Mouse (Mus musculus): ENCODE results near the gene Stx1b.
A peak's percentile ranks its signal among the peaks of the same experiment; 100 is the strongest.
"Not testable (repeated sequence)": the region's sequence is repeated elsewhere in the genome, so short reads cannot be mapped to it uniquely, and the experiment has no call there.

Stx1b gene

GRCm38 (mm10) chr7:127824176-127824871, at the start of gene Stx1b, which contains the start of gene Stx4a:
Gene Stx1b, minus strand, starts transcription at chr7:127824549.
Gene Stx4a, plus strand, starts transcription at chr7:127824294.
- no peak for DNase-seq (ENCODE audit: low read depth, low spot score)

DNA sequence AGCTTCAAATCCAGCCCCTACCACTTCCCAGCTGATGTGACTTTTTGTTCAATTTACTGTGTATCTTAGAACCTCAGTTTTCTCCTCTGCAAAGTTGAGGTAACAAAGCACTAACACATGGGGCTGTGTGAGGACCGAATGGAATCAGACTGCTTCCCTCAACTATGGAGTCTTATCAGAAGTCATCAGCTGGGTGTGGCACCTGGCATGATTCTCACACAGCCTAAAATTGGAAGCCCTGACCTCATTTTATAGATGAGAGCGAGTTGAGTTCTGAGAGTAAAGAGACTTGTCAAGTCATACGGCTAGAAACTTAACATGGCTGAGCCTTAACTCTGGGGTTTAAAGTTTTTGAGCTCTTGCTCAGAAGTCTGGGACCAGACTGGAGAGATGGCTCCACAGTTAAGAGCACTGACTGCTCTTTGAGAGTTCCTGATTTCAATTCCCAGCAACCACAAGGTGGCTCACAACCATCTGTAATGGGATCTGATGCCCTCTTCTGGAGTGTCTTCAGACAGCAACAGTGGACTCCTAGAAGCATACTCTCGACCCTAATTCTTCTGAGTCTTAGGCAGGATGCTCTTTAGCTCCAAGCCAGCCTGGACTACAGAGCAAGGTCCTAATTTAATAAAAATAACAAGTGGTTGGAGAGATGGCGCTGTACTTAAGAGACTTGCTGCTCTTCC, 45.9 kb upstream of the Stx1b start:
- no peak for DNase-seq (ENCODE audit: low read depth, low spot score)

- no peak for DNase-seq (ENCODE audit: low read depth, low spot score)
These were observed 44.9 kb upstream of the Stx1b start for GRCm38 (mm10) chr7:127869149-127869810.

DNA sequence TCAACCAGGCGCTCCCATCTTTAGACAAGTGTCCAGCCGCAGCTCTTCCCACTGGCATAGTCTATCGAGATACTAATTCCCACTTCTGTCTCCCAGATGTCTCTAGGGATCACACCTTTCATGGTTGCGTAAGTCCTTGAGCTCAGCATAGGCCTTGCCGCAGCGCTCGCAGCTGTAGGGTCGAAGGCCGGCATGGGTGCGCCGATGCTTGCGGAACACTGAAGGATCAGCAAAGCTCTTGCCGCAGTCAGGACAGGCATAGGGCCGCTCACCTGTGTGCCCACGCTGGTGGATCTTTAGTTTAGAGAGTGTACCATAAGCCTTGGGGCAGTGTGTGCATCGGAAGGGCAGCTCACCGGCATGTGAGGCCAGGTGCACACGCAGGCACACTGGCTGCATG, 43.3 kb upstream of the Stx1b start:
- peak; percentile 28 for DNase-seq (ENCODE audit: low read depth, low spot score)

DNA sequence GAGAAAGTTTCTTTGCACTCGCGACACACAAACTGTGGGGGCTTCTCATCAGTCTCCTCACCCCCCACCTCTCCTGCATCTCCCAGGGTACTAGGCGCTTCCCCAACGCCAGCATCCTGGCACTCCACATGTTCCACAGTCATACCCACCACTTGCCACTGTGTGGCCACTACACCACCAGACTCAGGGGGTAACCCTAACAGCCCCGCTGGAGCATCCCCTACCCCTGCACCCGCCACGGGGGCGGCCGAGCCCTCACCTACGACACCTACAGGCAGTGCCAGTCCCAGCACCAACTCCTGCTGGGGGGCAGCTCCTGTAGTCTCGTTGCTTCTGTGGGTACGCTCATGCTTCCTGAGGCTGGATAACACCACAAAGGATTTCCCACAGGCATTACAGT, 42.1 kb upstream of the Stx1b start:
- DNase-seq (ENCODE audit: low read depth, low spot score) = no peak

DNA sequence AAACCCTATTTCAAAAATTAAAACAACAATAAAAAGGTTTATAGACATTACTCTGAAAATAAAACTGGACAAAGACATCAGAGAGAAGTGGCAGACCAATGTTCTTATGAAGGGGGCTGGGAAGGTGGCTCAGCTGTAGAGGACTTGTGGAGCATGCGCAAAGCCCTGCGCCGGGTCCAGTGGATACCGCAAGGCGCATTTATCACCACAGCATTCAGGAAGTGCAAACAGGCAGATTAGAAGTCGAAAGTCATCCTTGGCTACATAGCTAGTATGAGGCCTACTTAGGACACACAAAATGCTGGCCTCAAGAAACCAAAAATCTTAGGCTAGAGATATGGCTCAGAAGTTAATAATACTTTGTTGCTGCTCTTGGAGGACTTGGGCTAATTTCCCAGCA, 33.9 kb upstream of the Stx1b start:
- DNase-seq (ENCODE audit: low read depth, low spot score) = no peak

GRCm38 (mm10) chr7:127850906-127851305, 26.6 kb upstream of the Stx1b start:
- DNase-seq (ENCODE audit: low read depth, low spot score) = no peak

DNA sequence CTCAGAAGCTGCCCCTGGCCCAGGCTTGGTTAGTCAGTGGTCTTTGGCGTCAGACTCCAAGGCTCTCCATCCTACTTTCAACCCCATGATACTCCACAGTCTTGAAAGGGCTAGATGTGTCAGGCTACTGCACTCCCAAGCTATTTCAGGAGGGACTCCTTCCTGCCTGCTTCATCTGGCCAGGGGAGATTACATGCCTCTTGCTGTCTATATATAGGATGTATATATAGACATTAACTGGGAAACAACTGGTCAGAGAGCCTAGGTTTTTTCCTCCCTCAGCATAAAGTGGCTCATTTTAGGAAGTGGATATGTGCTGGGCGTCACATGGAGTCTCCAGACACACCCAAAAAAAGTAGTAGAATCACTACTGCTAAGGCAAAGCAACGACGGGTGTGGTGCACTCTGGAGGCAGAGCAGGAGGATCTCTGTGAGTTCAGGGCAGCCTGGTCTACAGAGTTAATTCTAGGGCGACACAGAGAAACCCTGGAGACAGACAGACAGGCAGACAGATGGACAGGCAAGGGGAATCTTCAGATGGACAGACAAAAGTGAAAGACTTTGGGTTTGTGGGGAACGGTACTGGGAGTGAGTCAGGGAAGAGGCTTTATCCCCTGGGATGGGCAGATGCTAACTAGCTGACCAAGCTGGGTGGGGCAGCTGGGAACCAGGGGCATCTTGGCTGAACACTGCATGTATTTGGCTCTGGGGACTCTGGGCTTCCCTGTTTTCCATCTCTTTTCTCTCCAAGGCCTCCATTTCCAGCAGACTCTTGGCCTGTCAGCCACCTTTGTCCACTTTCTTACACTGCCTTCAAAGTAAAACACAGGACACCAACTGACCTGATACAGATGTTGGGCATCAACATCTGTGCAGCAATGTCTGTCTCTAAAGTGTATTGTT, 25.9 kb upstream of the Stx1b start:
- DNase-seq (ENCODE audit: low read depth, low spot score) = no peak

DNA sequence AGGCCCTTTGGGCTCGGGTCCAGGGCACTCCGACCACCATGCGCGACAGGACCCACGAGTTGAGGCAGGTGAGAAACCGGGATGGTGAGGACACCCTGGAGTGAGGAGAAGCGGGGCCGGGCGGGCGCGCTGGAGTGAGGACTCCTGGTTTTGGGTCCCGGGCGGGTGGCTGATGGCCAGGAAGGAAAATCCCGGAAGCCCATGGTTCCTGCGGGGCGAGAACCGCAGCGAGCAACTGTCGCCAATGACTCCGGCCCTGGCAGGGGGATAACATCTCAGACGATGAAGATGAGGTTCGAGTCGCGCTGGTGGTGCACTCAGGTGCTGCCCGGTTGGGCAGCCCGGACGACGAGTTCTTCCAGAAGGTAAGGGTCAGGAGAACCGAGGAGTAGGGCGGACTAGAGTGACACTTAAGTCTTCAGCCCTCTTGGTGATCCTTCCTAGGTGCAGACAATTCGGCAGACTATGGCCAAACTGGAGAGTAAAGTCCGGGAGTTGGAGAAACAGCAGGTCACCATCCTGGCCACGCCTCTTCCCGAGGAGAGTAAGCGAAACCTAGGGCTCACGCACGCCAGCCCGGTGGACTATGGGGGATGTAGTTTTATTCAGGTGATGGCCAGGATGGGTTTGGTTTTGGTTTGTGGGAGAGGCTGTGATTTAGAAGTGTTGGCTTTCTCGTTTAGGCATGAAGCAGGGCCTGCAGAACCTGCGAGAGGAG, 17.8 kb upstream of the Stx1b start:
- DNase-seq (ENCODE audit: low read depth, low spot score) = no peak

DNA sequence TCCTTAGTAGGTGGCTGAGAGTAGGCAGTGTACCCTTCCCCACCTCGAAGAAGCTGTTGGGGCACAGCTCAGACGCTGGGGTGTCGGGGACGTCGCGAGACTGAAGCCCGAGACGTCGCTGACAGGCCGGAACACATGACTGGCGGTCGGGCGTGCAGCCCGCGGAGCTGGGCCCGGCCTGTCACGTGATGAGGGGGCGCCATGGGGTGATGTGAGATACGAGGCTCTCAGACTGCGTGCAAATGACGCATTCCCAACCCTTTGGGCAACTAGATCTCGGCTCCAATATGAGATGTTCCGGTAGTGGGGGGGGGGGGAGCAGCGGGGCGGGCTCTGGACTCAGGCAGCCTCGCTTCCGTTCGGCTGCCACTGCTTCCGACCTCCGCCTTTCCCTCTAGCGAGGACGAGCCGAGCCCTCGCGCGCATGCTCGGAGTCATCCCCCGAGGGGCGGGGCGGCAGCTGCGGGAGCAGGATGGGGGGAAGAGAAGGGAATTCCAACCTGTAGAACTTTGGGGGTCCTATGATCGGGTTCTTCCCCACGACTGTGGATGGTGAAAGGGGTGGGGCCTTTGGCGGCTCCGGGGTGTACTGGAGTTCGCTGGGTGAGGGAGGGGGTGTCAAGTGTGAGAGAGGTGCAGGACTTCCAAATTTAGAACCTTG, 17.1 kb upstream of the Stx1b start:
- DNase-seq (ENCODE audit: low read depth, low spot score) = peak; percentile 71

DNA sequence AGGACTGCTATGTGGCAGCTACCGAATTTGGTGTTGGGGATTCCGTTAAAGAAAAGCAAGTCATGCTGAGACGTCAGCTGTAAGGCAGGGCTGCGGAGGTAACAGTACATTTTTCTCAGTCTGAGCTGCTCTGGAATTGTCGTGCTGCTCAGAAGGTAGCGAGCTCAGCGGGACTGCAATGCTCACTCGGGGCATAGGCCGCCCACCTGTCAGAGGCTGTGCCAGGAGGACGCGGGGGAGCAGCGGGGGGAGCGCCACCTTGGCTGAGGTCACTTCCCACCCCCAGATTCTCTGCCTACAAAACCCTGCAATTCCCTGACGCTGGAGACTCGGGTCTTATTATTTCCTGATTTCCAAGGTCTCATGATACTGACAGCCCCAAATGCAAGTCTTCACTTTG, 16.5 kb upstream of the Stx1b start:
- DNase-seq (ENCODE audit: low read depth, low spot score) = no peak

DNA sequence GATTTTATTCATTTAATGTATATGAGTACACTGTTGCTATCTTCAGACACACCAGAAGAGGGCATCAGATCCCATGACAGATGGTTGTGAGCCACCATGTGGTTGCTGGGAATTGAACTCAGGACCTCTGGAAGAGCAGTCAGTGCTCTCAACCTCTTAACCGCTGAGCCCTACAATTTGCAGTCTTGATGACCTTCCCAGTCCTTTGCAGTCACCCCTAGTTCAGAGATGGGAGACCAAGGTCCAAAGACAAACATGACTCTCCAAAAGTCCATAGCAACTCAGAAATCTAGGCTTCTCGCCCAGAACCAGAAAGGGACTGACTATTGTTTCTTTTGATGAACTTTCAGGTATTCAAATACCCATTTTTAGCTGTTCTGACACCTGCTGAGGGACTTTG, 15.7 kb upstream of the Stx1b start:
- not testable (repeated sequence) for DNase-seq (ENCODE audit: low read depth, low spot score)

- DNase-seq (ENCODE audit: low read depth, low spot score) = not testable (repeated sequence)
These were observed 13.5 kb upstream of the Stx1b start for GRCm38 (mm10) chr7:127837878-127838277.

DNA sequence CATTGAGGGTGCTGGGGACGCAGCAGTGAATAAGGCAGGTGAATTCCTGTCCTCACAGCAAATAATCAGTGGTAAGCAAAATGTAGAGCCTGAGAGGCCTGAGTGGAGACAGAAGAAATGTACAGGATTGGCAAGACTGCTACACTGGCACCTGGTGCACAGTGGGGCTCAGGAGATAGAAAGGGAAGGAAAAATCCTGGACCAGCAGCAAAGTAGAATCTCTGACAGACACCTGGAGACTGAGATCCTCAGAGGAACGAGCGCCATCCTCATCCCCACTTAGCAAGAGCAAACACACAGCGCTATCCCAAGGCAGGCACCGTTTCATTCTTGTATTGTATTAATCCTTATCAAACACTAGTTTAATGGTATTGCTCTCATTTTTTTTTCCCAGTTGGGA, 13.1 kb upstream of the Stx1b start:
- DNase-seq (ENCODE audit: low read depth, low spot score) = no peak

GRCm38 (mm10) chr7:127835550-127835949, 11.2 kb upstream of the Stx1b start:
- DNase-seq (ENCODE audit: low read depth, low spot score) = no peak

DNA sequence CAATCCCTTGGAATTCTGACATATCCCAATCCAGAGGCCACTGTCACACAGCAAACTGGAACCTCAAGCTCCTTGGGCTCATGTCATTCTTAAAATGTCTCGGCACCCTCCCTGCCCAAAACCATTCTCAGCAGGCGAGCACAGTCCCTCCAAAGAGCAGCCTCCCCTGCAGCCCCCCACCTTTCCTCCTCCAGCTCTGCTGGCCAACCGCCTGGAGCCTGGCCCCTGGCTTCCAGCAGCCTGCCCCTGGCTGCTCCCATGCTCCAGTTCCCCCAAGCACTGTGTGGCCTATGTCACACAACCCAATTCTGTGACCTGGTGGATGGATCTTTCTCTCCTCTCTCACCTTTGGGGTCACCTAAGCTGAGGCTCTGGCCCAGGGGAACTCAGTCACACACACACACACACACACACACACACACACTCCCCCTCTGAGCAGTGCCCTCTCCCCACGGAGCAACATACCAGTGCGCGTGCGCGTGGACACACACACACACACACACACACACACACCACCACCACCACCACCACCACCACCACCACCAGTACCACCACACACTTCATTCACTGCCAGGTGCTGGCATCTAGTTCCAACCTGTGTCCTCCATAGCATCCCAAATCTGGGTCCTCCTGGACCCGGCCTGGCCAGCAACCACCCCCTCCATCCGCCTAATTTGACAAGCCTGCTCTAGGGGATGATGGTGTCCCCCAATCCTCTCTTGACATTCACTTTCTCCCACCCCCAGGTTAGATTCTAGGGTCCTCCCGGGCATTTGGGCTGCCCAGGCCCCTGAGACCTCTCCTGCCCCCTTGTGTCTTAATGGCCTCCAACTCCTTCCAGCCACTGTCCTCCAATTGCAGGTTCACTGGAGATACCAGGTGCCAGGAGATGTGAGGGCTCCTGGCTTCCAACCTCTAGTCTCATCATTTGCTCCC, 845 bp downstream of the Stx1b start:
- no peak for DNase-seq (ENCODE audit: low read depth, low spot score)

DNA sequence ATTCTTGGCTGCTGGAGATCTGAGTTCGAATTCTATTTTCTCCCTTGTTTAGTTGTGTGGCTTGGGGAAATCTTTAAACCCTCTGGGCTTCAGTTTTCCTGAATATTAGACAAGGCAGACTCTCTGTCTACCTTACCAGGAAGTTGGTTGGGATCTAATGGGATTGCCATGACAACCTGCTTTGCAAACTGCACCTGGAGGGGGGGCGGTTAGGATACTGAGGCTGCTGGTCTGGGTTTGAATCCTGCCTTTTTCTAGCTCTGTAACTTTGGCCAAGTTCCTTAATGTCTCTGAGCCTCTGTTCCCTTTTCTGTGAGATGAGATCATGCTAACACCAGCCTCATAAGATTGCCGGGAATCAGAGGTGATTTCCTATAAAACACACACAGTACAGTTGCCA, 1.9 kb downstream of the Stx1b start:
- DNase-seq (ENCODE audit: low read depth, low spot score) = no peak

DNA sequence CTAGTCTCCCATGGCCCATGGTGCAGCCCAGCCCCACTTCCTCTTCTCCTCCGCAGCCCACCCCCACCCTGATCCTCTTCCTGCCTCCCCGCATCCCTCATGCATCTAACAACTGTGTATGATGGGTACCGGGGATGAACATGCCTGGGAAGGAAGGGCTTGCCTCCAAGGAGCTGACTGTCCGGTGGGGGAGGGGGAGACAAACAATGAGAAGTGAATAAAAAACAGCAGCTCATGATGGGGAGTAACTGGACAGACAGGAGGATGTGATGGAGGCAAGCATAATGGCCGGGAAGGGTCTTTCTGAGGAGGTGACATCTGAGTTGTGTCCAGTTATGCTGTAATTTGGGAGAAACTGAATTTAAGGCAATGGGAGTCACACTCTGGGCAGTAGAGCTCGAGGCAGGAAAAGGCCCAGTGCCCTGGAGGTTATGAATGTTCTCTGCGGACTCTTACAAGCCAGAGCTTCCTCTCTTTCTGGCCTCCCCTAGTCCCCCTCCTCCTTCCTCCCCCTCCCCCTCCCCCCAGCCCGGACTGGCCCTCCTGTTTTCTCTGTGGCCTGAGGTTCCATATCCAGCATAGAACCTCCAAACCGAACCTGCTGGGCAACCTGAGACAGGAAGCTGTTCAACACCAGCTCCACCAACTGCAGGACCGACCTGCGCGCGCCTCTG, 3.4 kb downstream of the Stx1b start:
- DNase-seq (ENCODE audit: low read depth, low spot score) = no peak

DNA sequence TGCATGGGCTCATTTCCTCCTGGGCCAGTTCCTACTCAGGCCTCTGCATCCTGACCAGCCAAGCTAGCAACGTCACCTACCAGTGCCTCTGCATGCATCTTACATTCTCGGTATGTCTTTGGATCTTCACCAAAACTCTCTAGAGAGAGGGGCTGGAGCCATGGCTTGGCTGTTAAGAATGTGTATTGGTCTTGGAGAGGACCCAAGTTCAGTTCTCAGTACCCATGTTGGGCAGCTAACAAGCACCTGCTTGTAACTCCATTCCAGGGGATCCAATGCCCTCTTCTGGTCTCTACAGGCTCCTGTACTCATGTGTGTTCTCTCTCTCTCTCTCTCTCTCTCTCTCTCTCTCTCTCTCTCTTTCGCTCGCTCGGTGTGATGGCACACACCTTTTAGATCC, 6.6 kb downstream of the Stx1b start:
- DNase-seq (ENCODE audit: low read depth, low spot score) = no peak

Measured in WW6 (cell line).